Mouse (Mus musculus): ENCODE results near the gene Rai1. TPM values are rescaled to one million over a fixed set of nuclear protein-coding genes. Genes with fewer than 3 reads are reported as not detected.

Gene Rai1
- total and polyA plus RNA-seq, 3 experiments = 26.3 to 101 (median 56.7) TPM

DNA sequence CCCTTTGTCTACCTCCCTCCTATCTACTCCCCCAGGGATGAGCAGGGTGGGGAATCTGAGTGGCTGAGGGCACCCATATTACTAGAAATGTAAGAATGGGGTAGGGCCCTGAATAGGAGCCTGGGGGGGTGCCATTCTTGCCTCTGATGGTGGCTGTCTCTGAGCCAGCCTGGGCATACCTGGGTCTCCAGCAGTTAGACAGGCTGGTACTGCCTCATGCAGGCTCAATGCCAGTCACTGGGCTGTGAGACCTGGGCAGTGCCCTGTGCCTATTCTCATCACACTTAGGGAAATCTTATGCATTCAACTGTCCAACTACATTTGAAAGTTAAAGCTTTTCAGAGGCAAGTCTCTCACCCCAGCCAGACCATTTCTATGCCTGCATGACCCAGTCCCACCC is 11.6 kb upstream of the Rai1 start:
- no peaks in the 10 kb centered on the region for H3K79me2 ChIP-seq (ENCODE audit: control insufficient read depth, insufficient read depth, low read length, poor library complexity)
- peaks cover 0 to 7% of the 10 kb centered on the region in 2 experiments; a peak in 2 of 4 replicates for H3K36me3 ChIP-seq (ENCODE audit: control insufficient read depth in 1 of 2, insufficient read depth in 2 of 2, low read length in 2 of 2)
- no peaks in the 10 kb centered on the region for H3K27me3 ChIP-seq (ENCODE audit: control insufficient read depth in 1 of 2, insufficient read depth in 2 of 2, low read length in 2 of 2)
- TF ChIP-seq JUND (IDR thresholded peaks at IDR 0.05; ENCODE audit: low read depth, low read length) = no peak
- no peak for TF ChIP-seq CHD2 (IDR thresholded peaks at IDR 0.05; ENCODE audit: low read length)
- TF ChIP-seq POLR2AphosphoS5 (IDR thresholded peaks at IDR 0.05; ENCODE audit: borderline replicate concordance, low read depth, low read length) = no peak
- TF ChIP-seq CHD1 (IDR thresholded peaks at IDR 0.05; ENCODE audit: low read depth, low read length) = no peak
- TF ChIP-seq SMC3 (IDR thresholded peaks at IDR 0.05; ENCODE audit: low read depth, low read length) = no peak
- TF ChIP-seq TCF12 (IDR thresholded peaks at IDR 0.05; ENCODE audit: low read depth, low read length) = no peak
- no peak for TF ChIP-seq ZMIZ1 (IDR thresholded peaks at IDR 0.05; ENCODE audit: low read depth, low read length)
- TF ChIP-seq ZC3H11A (IDR thresholded peaks at IDR 0.05; ENCODE audit: low read depth, low read length) = no peak
- no peak for TF ChIP-seq MYB (IDR thresholded peaks at IDR 0.05; ENCODE audit: low read depth, low read length)
- TF ChIP-seq MXI1 (IDR thresholded peaks at IDR 0.05; ENCODE audit: low read depth, low read length) = no peak
- H3K27ac ChIP-seq (ENCODE audit: control insufficient read depth, low read depth, low read length) = no peak overlapping the region
- H3K4me1 ChIP-seq (ENCODE audit: control insufficient read depth in 1 of 2, insufficient read depth in 2 of 2, low read length in 2 of 2) = peaks cover 5 to 30% of the 10 kb centered on the region in 2 experiments
- DNase-seq (ENCODE audit: low read depth, low spot score) = no peak
- H3K9me3 ChIP-seq (replicated peaks; ENCODE audit: insufficient read depth, low read length) = no peaks in the 10 kb centered on the region
- H3K9ac ChIP-seq (ENCODE audit: control insufficient read depth, low read depth, low read length, poor library complexity, severe bottlenecking) = no peak overlapping the region
- H3K4me3 ChIP-seq (ENCODE audit: control insufficient read depth in 1 of 2, insufficient read depth in 1 of 2, low read depth in 2 of 2, low read length in 2 of 2) = no peak overlapping the region

DNA sequence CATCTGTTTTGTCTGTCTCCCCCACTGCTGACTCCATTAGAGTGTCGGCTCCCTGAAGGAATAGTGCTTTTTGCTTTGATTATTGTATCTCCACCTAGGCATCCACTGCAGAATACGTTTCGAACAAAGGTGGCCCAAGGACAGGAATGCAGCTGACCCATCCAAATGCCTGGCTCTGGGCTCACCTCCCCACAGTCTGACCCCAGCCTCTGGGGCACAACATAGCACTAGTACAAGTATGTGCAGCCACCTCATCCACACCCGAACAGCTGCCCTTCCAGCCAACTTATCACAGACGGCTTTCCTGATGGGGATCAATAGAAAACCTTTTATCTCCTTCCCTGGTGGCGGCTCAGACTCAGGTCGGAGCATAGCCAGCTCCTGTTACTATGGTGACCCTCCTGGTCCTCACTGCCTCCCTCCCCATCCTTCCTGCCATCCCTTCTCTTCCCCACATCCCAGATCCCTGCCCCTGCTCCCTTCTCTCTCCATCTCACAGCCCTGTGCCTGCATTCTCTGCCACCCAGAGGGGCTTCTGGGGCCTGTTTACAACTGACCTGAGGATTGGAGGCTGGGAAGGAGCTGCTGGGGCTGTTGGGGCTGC is 10.7 kb upstream of the Rai1 start:
- Histone ChIP-seq H3K27me3 (ENCODE audit: control insufficient read depth in 1 of 2, insufficient read depth in 2 of 2, low read length in 2 of 2) (no peaks in the 10 kb centered on the region), H3K79me2 (ENCODE audit: control insufficient read depth, insufficient read depth, low read length, poor library complexity) (no peaks in the 10 kb centered on the region), H3K9me3 (replicated peaks; ENCODE audit: insufficient read depth, low read length) (no peaks in the 10 kb centered on the region), H3K36me3 (ENCODE audit: control insufficient read depth in 1 of 2, insufficient read depth in 2 of 2, low read length in 2 of 2) (peaks cover 0 to 11% of the 10 kb centered on the region in 2 experiments; a peak in 2 of 4 replicates), H3K9ac (ENCODE audit: control insufficient read depth, low read depth, low read length, poor library complexity, severe bottlenecking) (no peak overlapping the region), H3K27ac (ENCODE audit: control insufficient read depth, low read depth, low read length) (no peak overlapping the region), H3K4me1 (ENCODE audit: control insufficient read depth in 1 of 2, insufficient read depth in 2 of 2, low read length in 2 of 2) (peaks cover 5 to 31% of the 10 kb centered on the region in 2 experiments), H3K4me3 (ENCODE audit: control insufficient read depth in 1 of 2, insufficient read depth in 1 of 2, low read depth in 2 of 2, low read length in 2 of 2) (no peak overlapping the region)
- TF ChIP-seq TCF12 (IDR thresholded peaks at IDR 0.05; ENCODE audit: low read depth, low read length) (no peak), MEF2A (IDR thresholded peaks at IDR 0.05; ENCODE audit: extremely low read depth, insufficient replicate concordance, low read depth, low read length, poor library complexity, severe bottlenecking) (no peak), MXI1 (IDR thresholded peaks at IDR 0.05; ENCODE audit: low read depth, low read length) (no peak), HCFC1 (IDR thresholded peaks at IDR 0.05; ENCODE audit: low read depth, low read length) (no peak), BHLHE40 (IDR thresholded peaks at IDR 0.05; ENCODE audit: borderline replicate concordance, low read depth, low read length) (no peak), USF1 (IDR thresholded peaks at IDR 0.05; ENCODE audit: low read depth, low read length) (no peak), RAD21 (IDR thresholded peaks at IDR 0.05; ENCODE audit: low read depth, low read length) (no peak), MAFK (IDR thresholded peaks at IDR 0.05; ENCODE audit: borderline replicate concordance, low read depth, low read length) (no peak), NELFE (IDR thresholded peaks at IDR 0.05; ENCODE audit: low read depth, low read length) (no peak), MYC (IDR thresholded peaks at IDR 0.05; ENCODE audit: low read depth, low read length) (no peak), EP300 (IDR thresholded peaks at IDR 0.05; ENCODE audit: low read depth in 1 of 2, low read length in 2 of 2) (no peak)
- no peak for DNase-seq (ENCODE audit: low read depth, low spot score)

All from MEL (cell line).